Mouse (Mus musculus) brain, adult 2 months (tissue): Measurements from ENCODE around the gene Rpp25l.
A peak's percentile ranks its signal among the peaks of the same experiment; 100 is the strongest.
"Not testable (repeated sequence)": the region's sequence is repeated elsewhere in the genome, so short reads cannot be mapped to it uniquely, and the experiment has no call there.

Source experiments
- DNase-seq: peaks from one replicate; pipeline ENCODE4 v3.0.0; 2011; ENCODE audit warnings: low read depth, low spot score

Rpp25l gene

GRCm38 (mm10) chr4:41737602-41738255, 24.4 kb upstream of the Rpp25l start:
- peak; percentile 90 for DNase-seq

- no peak for DNase-seq
Observed at GRCm38 (mm10) chr4:41731052-41731765, 17.9 kb upstream of the Rpp25l start, which contains the start of gene Arid3c. Arid3c (minus strand) TSS chr4:41731142.

GRCm38 (mm10) chr4:41726826-41727621, 13.7 kb upstream of the Rpp25l start:
- no peak for DNase-seq

- peak; percentile 99 for DNase-seq
Observed at GRCm38 (mm10) chr4:41722918-41723351, 9.6 kb upstream of the Rpp25l start, which contains the start of gene Dctn3. Dctn3 (minus strand) TSS chr4:41723170.

GRCm38 (mm10) chr4:41716834-41717233, 3.5 kb upstream of the Rpp25l start:
- DNase-seq = no peak

- DNase-seq = peak; percentile 75
Observed at GRCm38 (mm10) chr4:41715596-41715995, 2.3 kb upstream of the Rpp25l start.

- DNase-seq = no peak
Observed at GRCm38 (mm10) chr4:41715082-41715481, 1.7 kb upstream of the Rpp25l start.

- peak; percentile 93 for DNase-seq
Observed at GRCm38 (mm10) chr4:41714276-41714675, 942 bp upstream of the Rpp25l start.

- DNase-seq = no peak
Observed at GRCm38 (mm10) chr4:41712421-41713196, 725 bp downstream of the Rpp25l start.

GRCm38 (mm10) chr4:41711705-41712375, 1.5 kb downstream of the Rpp25l start:
- DNase-seq = peak; percentile 69

- no peak for DNase-seq
Observed at GRCm38 (mm10) chr4:41710229-41710628, 3.1 kb downstream of the Rpp25l start.

- peak; percentile 73 for DNase-seq
Observed at GRCm38 (mm10) chr4:41708192-41708745, 5.1 kb downstream of the Rpp25l start.

- peak; percentile 94 for DNase-seq
Observed at GRCm38 (mm10) chr4:41707011-41707535, 6.3 kb downstream of the Rpp25l start.

- DNase-seq = no peak
Observed at GRCm38 (mm10) chr4:41705922-41706754, 7.2 kb downstream of the Rpp25l start.

GRCm38 (mm10) chr4:41704651-41705050, 8.7 kb downstream of the Rpp25l start:
- no peak for DNase-seq

GRCm38 (mm10) chr4:41702226-41702625, 11.1 kb downstream of the Rpp25l start:
- DNase-seq = not testable (repeated sequence)

GRCm38 (mm10) chr4:41700224-41700623, 13.1 kb downstream of the Rpp25l start:
- not testable (repeated sequence) for DNase-seq

- DNase-seq = not testable (repeated sequence)
Observed at GRCm38 (mm10) chr4:41699783-41700182, 13.6 kb downstream of the Rpp25l start, which contains the start of gene Il11ra1. Il11ra1 (plus strand) TSS chr4:41699989.

GRCm38 (mm10) chr4:41698421-41699016, 14.8 kb downstream of the Rpp25l start:
- not testable (repeated sequence) for DNase-seq
